Mouse (Mus musculus): ENCODE results near the gene Polr2b.

Polr2b gene

DNA sequence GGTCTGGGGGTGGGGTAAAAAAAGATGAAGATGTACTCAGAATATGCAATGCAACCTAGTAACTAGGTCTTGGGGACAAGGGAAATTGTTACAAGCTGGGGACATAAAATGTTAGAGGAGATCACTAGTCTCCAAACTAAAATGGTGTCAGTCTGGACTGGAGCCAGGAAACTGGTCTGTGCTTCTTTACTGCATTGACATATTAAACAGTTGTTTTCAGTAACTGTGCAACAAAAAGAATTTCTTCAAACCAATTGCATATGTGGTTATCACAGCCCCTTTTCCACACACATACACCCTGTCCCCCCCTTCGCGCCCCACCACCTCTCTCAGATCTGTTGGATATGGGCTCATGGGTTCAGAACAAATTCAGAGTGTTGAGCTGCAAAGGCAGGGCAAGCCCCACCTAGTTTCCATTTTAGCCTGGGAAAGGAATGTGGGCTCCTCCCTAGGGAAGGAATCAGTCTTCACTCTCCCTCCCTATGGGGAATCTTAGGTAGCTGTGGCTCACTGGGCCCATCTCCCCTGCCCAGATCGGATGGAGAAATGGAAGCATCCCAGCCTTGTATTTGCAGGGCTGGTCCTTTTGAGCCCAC lies 54.6 kb downstream of the Polr2b start:
- DNase-seq (ENCODE audit: low spot score), result no peak

DNA sequence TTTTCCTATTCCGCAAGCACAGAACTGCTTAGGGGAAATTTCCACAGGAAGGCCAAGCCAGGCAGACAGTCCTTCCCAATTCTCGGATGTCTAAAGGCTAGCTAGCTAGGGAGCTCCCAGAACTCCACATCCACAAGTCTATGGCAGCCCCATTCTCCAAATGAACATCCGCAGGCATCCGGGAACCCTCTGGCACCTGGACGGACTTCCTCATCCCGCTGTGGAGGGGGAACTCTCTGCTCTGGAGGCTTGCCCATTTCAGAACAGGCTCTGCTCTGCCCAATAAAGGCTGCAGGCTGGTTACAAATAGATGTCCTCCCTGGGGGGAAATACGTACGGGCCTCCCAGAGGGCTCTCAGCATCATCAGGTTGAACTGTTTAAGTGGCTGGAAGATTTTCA lies 56.4 kb downstream of the Polr2b start:
- no peak for DNase-seq (ENCODE audit: low spot score)

DNA sequence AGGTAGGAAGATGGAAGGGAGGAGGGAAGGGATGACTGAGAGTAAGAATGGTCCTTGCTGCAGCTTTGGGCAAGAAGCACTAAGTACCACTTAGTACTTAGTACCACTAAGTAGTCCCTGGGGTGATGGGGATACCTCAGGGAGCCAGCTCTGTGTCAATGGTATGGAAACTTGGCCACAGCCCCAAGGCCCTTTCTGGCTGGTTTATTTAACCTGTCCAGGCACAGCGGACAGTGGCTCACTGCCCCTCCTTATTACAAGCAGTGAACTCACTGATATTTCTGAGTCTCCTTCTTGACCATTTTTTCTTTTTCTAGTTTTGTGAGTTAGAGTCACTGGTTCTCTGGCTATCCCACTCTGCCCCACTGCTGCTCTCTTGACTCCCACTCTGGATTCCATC lies 57.2 kb downstream of the Polr2b start:
- DNase-seq (ENCODE audit: low spot score), result no peak

DNA sequence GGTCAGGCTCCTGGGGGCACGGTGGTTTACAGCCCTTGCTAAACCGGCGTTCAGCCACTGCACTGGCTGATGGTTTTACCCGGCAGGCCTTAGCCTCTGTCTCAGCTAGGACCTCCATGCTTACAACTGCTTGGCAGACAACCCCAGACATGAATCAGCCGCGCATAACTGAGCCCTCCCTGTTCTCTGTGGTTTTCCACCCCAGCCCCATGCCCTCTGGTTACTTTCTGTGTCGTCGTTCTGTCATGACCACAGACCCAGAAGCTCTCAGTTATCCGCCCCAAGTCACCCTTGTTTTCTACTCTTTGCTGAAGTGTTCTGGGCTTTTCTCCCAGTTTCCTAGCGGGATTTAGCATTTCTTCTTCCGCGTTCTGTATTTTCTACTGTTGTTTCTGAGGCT lies 57.7 kb downstream of the Polr2b start:
- no peak for DNase-seq (ENCODE audit: low spot score)

DNA sequence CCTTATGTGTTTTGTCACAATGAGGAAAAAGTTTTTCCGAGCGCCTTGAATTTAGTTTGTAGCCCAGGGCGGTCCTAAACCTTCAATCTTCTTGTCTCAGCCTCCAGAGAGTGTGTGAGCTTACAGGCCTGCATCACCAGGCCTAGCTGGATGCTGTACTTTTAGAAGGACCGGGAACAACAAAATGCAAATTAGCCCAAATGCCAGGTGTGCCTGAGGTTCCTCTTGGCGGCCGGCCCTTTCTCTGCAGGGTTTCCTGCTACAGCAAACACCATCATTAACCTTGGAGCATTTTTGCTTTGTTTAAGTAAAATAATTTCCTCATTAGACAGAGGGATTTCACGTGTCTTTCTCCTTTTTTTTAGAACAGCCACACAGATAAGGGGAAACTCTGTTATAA lies 58.2 kb downstream of the Polr2b start:
- no peak for DNase-seq (ENCODE audit: low spot score)

DNA sequence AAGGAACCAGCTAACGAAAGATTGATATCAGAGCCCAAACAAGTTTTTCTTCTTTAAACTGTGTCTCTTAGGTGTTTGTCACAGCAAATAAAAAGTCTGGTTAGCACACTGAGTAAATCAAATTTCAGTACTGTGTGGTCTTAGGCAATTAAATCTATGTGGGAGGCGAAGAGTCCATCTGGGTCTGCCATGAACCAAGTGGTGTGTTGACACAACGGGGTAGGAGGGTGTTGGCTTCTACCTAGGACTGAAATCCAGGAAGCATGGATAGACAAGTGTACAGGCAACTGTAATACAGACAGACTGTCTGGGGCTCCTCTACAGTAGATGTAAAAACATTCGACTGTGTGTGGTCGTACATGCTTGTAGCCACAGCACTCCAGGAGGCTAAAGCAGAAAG lies 59.4 kb downstream of the Polr2b start:
- no peak for DNase-seq (ENCODE audit: low spot score)

DNA sequence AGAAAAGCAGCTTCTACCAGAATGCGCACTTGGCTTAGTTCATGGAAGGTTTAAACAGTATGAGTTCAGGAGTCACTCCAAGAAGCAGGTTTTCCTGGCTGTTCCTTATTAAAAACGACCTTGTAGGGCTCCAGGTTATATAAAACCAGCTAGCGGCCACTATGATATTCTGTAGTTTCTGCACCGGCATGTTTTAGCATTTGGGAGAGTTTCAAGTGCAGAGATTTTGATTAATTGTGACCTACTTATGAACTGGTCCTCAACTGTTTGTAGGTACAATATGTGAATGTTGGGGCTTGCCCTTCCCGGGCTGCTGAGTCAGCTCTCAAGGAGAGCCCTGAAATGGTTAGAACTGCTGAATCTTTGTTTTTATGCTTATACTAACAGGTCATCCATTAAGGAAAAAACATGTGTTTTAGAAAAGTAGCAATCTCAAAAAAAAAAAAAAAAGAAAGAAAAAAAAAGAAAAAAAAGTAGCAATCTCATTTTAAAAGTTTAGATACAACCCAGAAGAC lies 60.5 kb downstream of the Polr2b start:
- no peak for DNase-seq (ENCODE audit: low spot score)

DNA sequence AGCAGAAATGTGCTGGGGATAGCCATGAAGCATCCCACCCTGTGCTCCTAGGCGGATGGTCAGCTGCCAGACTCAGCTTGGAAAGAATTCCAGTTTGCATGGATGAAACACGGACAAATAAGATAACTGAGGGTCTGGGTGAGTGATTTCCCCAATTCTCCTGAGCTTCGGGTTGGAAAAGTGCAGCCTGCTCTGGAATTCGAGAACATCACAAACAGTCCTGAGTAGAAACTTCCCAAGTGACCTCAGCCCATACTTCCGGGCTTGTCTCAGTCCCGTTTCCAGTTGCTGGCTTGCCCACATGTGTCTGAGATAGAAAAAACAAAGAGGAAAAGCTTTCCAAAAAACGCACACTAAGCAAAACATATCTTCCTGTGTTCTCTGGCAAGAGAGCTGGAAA lies 62.3 kb downstream of the Polr2b start:
- DNase-seq (ENCODE audit: low spot score), result no peak

DNA sequence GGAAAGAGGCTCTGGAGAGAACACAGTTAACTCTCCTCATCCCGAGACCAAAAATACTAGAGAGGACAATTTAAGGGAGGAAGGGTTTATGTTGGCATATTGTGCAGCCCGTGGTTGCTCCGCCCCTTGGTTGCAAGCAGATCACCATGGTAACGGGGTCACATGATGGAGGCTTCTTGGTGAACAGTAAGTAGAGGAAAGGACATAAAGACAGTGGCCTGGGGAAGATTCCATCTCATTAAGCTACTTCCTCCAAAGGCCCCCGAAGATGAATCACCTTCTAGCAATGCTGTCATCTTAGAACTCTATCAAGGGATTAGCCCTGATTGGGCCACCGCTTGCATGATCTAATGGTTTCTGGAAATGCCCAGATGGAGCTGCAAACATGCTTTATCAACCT lies 62.8 kb downstream of the Polr2b start:
- DNase-seq (ENCODE audit: low spot score), result no peak

DNA sequence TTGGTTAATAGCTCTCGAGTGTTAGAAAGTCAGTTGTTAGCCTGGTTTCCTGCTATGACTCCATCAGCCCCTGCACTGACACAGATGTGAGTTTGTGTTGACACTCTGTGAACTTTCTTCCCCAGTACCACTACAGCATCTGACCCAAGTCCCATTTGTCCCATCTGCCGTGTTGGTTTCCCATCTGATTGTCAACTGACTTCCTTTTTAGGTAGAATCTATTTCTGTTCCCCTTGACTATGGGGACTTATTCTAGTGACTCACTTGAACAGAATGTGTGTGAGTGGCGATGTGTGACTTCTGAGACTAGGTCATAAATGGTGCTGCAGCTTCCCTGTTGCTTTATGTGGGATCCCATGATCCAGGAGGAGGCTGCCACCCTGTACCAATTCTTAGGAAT lies 65.0 kb downstream of the Polr2b start:
- DNase-seq (ENCODE audit: low spot score), result no peak

DNA sequence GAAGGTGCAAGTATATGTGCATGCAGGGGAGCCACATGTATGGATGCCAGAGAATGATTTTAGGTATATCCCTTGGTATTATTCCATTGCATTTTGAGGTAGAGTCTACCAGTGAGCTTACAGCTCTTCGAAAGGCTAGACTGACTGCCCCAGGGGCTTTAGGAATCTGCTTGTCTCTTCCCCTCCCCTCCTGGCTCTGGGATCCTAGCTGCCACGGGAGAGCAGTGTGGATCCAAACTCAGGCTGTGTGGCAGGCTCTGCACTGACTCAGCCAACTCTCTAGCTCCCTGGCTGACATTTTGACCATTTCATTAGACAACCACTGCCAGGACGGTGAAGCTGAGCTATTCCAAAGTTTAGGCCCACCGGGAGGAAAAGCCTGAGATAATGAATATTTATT lies 65.6 kb downstream of the Polr2b start:
- no peak for DNase-seq (ENCODE audit: low spot score)

DNA sequence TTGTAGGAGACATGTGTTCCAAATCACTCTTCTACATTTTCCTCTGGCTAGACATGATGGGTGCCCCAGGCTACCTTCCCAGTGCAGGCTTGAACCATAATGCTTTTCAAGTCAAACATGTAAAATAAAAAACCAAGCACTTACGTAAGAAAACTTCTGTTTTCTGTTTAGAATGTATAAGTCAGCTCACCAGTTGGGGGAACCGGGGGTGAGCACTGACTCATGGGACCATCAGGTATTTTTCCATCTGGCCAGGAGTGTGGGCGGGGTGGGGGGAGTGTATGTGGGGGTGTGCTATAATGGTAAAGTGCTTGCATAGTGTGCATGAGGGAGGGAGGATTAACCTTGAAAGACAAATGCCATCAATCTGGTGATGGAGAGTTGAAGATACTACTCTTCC lies 68.1 kb downstream of the Polr2b start:
- DNase-seq (ENCODE audit: low spot score), result no peak

DNA sequence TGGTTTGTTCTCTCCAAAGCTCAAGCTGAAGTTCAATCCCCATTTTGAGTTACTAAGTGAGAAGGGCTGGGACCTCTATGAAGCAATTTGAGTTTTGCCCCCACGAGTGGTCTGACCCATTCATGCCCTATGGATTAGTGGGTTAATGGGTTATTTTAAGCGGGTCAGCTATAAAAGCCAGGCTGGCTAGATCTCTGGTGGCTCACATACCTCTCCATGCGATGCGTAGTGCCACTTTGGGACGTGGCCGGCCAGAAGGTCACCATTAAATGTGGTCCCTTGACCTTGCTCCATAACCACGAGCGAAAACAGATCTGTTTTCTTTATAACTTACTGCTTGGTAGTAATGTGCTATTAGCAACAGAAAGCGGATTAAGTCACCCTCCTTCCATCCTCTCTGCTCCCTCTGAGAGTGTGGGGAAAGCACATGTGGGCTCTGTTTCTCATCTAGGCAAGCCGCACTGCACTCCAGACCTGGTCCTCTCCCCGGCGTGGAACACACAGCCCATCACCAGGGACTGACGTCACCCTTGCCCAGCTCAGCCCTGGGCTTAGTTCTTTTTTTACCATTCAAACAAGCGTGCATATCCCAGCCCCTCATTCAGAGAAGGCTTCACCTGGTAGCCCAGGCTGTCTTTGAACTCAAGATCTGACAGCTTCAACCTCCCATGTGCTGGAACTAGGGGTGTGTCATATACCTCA lies 69.6 kb downstream of the Polr2b start:
- no peak for DNase-seq (ENCODE audit: low spot score)

DNA sequence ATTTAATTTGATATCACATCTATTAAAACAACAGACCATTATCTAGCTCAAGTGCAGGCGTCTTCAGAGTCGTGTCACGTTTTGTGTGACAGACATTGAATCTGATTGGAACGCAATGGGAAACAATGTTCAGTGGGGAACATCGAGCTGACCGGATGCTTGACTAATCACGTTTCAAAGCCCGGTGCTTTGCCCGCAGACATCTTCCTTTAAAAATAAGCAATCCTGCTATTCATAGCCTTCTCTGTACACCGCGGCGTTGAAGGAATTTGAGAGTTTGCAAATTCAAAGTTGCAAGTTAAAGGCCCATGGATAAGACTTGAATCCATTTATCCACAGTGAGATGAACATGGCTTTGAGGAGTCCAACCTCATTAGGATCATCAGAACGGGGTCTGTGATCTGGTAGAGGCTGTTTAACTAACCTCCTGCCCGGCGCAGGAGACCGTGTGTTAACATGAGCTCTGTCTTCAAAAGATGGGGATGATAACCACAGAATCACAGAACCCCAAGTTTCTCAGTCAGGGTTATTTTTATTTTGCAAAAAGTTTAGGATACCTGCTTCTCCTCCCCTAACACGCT lies 70.5 kb downstream of the Polr2b start:
- DNase-seq (ENCODE audit: low spot score), result no peak

DNA sequence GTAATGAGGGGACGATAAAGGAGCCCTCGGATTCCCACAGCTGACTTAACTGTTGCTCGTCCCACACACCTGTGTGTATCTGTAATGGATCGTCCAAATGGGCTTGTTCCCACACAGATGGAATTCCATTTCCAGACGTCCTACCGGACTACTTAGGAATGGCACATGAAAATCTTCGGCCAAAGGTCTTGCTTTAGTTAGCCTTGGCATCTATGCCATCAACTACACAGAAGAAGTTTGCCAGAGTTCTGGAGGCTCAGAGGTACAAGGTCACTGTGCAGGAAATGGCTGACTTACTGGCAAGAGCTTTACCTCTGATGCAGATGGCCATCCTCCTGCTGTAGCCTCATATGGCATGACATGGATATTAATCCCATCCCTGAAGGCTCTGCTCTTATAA lies 71.3 kb downstream of the Polr2b start:
- DNase-seq (ENCODE audit: low spot score), result no peak

DNA sequence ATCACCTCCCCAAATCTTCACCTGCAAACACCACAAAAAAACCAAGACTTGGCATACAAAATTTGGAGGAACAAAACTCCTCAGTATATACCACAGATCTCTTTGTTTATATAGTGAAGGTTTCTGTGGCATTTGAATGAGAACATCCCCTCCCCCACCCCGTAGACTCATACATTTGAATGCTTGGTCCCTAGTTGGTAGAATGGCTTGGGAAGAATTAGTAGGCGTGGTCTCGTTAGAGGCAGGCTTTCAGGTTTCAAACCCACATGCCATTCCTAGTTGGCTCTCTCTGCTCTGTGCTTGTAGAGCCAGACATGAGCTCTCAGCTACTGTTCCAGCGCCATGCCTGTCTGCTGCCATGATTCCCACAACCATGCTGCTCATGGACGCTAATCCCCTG lies 71.7 kb downstream of the Polr2b start:
- DNase-seq (ENCODE audit: low spot score), result no peak

DNA sequence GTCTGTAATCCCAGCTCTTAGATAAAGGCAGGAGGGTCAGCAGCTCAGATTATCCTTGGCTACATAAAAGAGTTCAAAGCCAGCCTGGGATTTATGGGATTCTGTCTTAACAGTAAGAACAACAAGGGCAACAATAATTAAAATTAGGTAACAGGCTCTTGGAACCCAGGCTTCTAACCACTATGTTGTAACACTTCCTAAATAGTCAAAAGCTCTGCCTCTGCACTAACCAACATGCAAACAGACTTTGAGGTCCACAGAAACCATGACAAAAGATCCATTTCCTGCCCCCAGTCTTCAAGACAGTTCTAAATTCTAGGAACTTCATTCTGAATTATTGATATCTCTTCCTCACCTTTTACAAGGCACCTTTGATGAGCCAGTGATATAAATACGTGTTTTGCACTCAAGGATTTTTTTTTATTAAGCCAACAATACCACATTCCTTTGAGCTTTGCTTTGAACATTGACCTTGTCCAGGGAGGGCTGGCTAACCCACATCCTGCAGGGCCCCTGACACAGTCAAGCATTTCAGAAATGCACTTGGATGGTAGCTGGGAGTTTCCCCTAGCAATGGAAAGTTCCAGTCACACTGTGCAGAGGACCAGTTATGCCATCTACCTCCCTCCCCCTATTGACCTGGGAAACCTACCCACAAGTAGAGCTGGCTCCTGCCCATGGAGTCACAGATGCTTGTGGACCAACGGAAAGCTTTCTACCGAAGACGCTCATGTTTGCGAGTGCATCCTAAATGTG lies 74.0 kb downstream of the Polr2b start:
- no peak for DNase-seq (ENCODE audit: low spot score)

DNA sequence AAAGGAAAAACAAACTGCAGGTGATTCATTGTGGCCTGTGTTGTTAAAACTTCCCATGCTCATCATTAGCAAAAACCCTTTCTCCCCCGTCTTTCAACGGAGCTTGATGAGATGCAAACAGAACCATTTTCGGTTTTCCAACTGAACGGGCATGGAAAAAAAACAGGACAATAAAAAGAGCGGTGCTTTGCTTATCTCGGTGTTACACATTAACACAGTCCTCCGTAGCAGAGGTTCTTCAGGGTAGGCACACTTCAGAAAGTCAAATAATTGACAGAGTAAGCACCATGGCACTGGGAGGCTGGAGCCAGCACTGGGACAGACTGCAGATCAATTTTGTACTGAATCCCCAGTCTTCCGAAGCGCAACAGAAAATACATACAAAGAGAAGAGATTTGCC lies 74.8 kb downstream of the Polr2b start:
- DNase-seq (ENCODE audit: low spot score), result no peak

DNA sequence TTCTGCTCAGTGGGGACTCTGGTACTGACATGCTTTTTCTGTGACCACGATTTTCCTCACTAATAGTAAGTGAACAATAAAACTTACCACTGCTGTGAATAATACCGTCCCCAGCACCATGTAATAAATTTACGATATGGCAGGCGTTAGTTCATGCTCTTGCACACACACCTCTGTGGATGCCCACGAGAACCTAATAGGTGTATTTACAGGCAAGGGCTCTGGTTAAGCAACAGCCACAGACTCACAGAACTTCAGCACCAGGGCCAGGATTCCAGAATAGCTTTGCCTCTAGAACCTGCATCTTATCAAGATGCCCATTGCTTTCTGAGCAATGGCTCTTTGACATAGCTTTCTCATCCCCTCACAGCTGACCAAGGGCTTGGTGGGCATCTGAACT lies 75.3 kb downstream of the Polr2b start:
- DNase-seq (ENCODE audit: low spot score), result no peak

DNA sequence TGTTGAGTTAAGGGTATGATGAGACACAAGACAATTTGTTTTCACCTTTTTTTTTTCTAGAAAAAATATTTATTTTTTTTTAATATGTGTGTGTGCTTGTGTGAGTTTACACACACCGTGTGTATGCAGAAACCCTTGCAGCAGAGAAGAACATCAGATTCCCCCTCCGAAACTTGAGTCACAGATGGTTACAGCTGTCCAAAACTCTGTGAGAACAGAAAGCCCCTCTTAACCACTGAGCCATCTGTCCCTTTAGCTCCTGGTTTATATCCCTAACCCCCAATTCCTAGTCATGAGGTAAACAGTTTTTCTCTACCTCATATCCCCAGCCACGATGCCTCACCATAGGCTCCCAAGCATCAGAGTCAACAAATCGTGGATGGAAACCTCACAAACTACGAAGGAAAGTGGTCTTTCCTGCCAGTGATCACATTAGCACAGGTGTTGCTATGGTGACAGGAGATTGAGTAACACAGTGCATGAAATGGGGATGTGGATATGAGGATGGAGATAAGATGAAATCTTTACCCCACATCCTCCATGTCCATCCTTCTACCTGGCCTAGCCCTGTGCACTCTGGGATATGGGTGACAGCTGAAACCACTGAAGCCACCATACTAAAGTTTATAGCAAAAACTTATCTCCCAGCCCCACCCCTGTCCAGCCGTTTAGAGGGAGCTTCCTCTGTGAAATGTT lies 76.1 kb downstream of the Polr2b start:
- DNase-seq (ENCODE audit: low spot score), result no peak

DNA sequence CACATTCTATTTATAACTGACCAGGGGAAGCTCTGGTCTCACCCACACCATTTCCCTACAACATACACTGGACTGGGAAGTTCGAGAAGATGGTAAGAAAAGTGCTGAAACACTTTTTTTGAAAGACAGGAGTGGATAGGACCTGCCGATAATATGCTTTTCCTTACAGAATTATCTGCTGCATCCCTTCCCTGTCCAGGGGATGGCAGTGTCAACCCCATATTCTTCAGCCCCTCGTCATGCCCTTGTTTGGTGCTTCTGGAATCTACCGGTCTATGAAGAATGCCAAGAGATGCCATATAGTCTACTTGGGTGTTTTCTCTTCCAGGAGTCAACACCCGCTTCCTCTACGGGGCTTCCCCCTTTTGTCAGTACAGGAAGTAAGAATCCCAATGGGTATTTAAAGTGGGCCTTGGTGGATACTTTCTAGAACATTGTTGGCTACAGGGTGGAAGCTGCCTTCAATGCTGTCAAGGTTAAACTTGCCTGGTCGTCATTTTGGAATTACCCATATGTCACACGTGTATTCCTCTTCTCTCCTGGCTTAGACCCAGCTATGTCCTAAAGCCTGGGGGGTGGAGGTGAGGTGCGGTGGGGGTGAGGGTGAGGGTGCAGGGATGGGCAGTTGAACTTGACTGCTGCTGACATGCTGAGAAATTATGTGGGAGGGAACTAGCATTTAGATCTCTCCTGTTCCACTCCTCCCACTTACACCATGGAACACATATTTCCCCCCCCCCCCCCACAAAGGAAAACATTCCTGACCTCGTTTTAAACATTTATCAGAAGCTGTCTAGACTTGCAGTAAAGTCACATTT lies 76.9 kb downstream of the Polr2b start:
- DNase-seq (ENCODE audit: low spot score), result no peak

DNA sequence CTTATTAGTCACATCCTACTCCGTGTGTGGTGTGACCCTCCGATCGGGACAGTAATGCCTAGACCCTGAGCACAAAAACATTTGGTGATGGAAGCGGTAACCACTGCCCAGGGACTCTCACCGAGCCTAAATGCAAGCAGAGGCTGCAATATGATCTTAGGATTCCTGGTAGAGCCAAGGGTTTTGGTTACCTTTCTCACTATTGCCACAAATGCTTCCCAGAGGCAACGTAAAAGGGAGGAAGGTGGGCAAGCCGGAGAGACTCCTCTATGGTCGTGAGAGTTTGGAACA lies 77.4 kb downstream of the Polr2b start:
- DNase-seq (ENCODE audit: low spot score), result no peak
